In genomic region chr11:89995596-89995995, GRCm38 (mm10) we compare ENCODE assay signal across 18 mouse cellular contexts. TPM values are rescaled to one million over a fixed set of nuclear protein-coding genes. Genes with fewer than 3 reads are reported as not detected.
"Had no signal": no experiment of that assay in that cellular context is flagged by ENCODE, and none has a peak within 500 bp of the region (broad histone marks: within the 10 kb centered on the region; RNA-seq: fewer than 3 reads in every experiment).

No protein-coding gene starts in this region.

- DNase-seq: lung, adult 2 months; lung, postnatal 14 days; lung, postnatal 36 days; right cerebral cortex, postnatal 25 days; right cerebral cortex, postnatal 4 days; spleen, adult 18-20 months; thymus, adult 18-20 months; thymus, postnatal 14 days; thymus, postnatal 36 days had no signal

- ATAC-seq: lung, postnatal 0 days; midbrain, embryonic 13.5 days; midbrain, embryonic 15.5 days had no signal

- H3K9ac ChIP-seq: lung, embryonic 15.5 days; midbrain, embryonic 13.5 days; midbrain, embryonic 15.5 days; neural tube, embryonic 12.5 days had no signal

- H3K36me3 ChIP-seq: lung, embryonic 15.5 days; midbrain, embryonic 13.5 days; midbrain, embryonic 15.5 days; neural tube, embryonic 12.5 days had no signal

- H3K27me3 ChIP-seq: lung, embryonic 15.5 days; megakaryocyte, embryonic 14.5 days; midbrain, embryonic 13.5 days; midbrain, embryonic 15.5 days; neural tube, embryonic 12.5 days had no signal

- H3K4me1 ChIP-seq: midbrain, embryonic 13.5 days; midbrain, embryonic 15.5 days; neural tube, embryonic 12.5 days had no signal

- H3K4me3 ChIP-seq: lung, embryonic 15.5 days; megakaryocyte, embryonic 14.5 days; midbrain, embryonic 13.5 days; midbrain, embryonic 15.5 days; neural tube, embryonic 12.5 days had no signal

- H3K27ac ChIP-seq: macrophage; midbrain, embryonic 13.5 days; midbrain, embryonic 15.5 days; neural tube, embryonic 12.5 days had no signal

- H3K4me2 ChIP-seq: lung, embryonic 15.5 days; midbrain, embryonic 11.5 days; midbrain, embryonic 13.5 days; midbrain, embryonic 15.5 days; neural tube, embryonic 12.5 days had no signal

- H3K9me3 ChIP-seq: lung, embryonic 15.5 days; megakaryocyte, embryonic 14.5 days; midbrain, embryonic 13.5 days; midbrain, embryonic 15.5 days; neural tube, embryonic 12.5 days had no signal

RNA-seq across cellular contexts. Expression of gene Tmem100, which starts 34.6 kb away (rescaled TPM):
- total RNA-seq: monocyte, adult 5-6 weeks had no signal
- polyA plus RNA-seq: macrophage had no signal
